Mouse (Mus musculus) adrenal gland, postnatal 4 days (tissue): ENCODE data around the gene Gal3st2. TPM values are rescaled to one million over a fixed set of nuclear protein-coding genes. Genes with fewer than 3 reads are reported as not detected.
A peak's percentile ranks its signal among the peaks of the same experiment; 100 is the strongest.
"Not testable (repeated sequence)": the region's sequence is repeated elsewhere in the genome, so short reads cannot be mapped to it uniquely, and the experiment has no call there.

Experiments used
- DNase-seq, 2 experiments: peaks; one replicate each; pipeline ENCODE4 v3.0.0; 2021 to 2022; ENCODE audit warnings: low spot score in 2 of 2, mixed read lengths in 2 of 2
- long read RNA-seq, 2 experiments: library from polyadenylated mRNA; stranded (forward); transcript quantifications; one replicate each; pipeline ENCODE4 v2.0.0; 2021
- total RNA-seq, 2 experiments: library from RNA; stranded (reverse); gene quantifications; 2 replicates each; pipeline ENCODE4 v1.2.3; 2021

The Gal3st2 gene
- not detected for total RNA-seq
- long read RNA-seq, experiment 1, result 0 reads
- long read RNA-seq, experiment 2, result 0 reads

DNA sequence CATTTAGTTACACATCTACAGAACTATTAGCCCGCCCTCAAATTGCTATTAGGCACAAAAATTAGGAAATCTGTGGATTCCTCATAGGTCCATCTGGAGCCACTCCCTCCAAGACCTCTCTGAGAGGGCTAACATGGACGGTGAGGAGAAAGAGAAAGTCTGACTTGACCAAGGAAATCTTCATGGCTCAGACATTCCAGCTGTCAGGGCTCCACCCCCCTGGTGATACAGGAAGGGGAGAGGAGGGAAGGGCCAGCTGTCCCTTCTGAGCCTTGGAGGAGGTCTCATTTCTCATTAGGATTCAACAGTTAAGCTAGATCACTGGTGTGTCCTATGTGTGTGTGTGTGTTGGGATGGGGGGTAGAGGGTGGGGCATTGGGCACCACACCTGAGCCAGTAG lies at the start of gene Gal3st2:
Gene Gal3st2 (plus strand): TSS at position 259 of the 400 bp plus-strand sequence.
- not testable (repeated sequence) for DNase-seq

DNA sequence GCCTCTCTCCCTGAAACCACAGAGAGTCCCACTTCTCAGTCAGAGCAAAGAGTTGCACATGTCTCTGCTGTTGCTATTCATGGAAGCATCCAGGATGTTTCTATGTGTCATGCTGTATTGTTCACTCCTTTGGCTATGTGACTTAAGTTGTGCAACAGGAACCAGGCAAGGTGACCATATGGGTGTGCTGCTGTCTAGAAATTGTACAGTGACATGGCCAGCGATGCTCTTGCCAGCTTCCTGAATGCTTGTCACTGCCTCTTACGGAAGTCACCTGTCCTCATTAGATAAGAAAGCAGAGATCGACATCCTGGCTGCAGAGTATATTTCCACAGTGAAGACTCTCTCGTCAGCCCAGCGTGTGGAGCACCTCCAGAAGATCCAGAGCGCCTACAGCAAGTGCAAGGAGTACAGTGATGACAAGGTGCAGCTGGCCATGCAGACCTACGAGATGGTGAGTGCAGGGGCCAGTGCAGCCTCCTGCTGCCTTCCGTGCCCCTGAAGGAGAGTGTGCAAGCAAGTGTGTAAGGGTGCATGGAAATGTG lies 49.5 kb upstream of the Gal3st2 start:
- no peak for DNase-seq

DNA sequence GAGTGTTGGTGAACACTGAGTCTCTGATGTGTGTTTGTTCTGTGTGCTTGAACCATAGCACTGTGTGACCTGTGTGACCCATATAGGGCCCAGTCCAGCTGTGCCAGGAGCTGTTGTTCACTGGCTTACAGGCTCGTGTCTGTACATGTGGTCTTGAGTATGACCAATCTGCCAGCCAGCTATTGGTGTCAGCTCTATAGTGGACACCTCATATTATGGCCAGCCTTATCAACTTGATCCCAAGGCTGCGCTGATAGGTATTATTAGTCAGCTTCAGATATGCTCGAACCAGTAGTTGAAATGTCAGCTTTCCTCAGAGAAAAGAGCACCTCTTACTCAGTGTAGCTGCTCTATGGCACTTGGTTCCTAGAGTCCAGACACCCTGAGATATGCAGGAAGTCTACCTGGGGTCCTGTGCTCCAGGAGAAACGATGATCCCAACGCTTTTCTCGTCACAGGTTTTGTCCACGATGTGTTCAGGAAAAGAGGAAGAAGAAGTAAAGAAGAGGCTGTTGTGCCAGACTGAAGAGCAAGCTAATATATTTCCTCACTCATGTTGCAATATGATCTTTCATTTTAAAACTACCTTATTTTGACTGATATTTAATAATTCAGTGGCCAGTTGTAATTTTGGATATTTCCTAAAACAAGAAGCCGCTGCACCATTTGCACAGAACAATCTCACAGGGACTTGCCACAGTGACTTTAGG lies 43.1 kb upstream of the Gal3st2 start:
- no peak for DNase-seq

- no peak for DNase-seq
Measured at GRCm38 (mm10) chr1:93818722-93819121, 42.4 kb upstream of the Gal3st2 start.

DNA sequence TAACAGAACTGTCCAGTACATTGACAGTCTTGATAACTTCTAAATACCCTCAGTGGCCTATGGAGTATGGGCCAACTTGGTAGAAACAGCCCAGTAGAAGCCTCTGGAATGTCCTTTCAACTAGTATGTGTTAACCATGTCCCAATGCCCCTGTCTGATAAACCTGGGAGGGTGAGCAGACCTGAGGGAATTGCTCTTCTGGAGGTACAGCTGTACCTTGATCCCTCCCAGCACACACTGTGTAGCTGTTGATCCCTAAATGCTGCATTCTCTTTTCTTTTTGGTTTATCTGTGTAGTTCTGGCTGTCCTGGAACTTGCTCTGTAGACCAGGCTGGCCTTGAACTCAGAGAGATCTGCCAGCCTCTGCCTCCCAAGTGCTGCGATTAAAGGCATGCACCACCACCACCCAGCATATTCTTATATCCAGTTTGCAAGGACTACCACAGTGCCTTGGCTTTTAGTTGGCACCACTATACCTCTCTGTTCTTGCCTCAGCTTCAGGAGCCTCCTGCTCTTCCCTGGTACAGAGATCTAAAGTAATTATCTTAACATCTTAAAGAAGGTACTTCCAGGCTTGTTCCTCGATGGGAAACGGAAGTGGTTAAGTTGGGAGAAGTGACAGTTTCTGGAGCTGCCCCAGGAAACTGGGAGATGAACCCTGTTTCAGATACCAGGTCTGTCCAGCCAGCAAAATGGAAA lies 37.2 kb upstream of the Gal3st2 start:
- DNase-seq, result no peak

- DNase-seq, result no peak
Measured at GRCm38 (mm10) chr1:93824609-93825008, 36.5 kb upstream of the Gal3st2 start, which contains the start of gene D2hgdh. Gene D2hgdh (plus strand): TSS chr1:93824909.

DNA sequence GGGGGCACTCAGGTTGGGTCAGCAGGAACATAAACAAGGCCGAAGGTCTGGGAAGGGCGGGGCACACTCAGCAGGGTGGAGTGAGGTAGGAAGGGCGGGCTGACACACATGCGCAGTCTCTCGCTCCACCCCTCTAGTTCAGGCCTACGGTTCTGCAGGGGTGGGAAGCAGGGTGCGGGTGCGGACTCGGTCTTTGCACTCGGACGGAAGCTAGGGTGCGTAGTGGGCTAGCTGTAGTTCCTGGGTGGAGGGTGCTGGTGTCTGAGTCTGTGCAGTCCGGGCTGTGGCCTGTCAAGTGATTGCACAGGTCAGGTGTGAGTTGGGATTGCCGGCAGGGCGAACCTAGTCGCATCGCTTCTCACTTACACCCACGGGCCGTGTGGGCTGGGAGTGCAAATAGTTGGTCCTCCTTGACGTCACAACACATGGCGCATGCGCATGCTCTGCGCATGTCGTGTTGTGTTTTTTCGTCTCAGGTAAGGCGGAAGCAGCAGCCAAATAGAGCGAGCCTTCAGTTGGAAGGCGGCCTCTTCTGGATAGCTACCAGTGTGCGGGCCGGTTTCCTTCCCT lies 35.9 kb upstream of the Gal3st2 start:
- DNase-seq, result peak; percentile 72 to 88

- no peak for DNase-seq
Measured at GRCm38 (mm10) chr1:93825771-93826539, 35.2 kb upstream of the Gal3st2 start.

GRCm38 (mm10) chr1:93826540-93826835 lies 34.6 kb upstream of the Gal3st2 start:
- DNase-seq, result no peak

GRCm38 (mm10) chr1:93832754-93833360 lies 28.2 kb upstream of the Gal3st2 start:
- DNase-seq, result not testable (repeated sequence)

- DNase-seq, result no peak
Measured at GRCm38 (mm10) chr1:93834671-93835150, 26.4 kb upstream of the Gal3st2 start.

- DNase-seq, result no peak
Measured at GRCm38 (mm10) chr1:93835211-93835610, 25.9 kb upstream of the Gal3st2 start.

GRCm38 (mm10) chr1:93835876-93836531 lies 25.1 kb upstream of the Gal3st2 start:
- no peak for DNase-seq

GRCm38 (mm10) chr1:93836532-93836913 lies 24.6 kb upstream of the Gal3st2 start:
- no peak for DNase-seq

DNA sequence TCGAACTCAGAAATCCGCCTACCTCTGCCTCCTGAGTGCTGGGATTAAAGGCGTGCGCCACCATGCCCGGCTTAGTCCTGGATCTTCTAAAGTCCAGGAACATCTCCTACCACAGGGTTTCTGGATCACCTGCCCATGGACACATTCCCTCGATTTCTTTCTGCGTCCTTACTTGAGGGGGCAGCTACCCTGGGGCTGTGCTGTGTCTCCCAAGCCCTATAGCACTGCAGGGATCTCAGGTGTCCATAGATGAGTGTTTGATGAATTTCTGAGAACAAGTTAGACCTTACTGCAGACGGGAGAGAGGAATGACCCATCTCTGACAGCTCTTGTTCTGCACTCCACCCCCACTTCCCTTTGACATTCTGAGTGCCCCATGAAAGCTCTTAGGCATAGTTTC lies 23.8 kb upstream of the Gal3st2 start:
- DNase-seq, result no peak

DNA sequence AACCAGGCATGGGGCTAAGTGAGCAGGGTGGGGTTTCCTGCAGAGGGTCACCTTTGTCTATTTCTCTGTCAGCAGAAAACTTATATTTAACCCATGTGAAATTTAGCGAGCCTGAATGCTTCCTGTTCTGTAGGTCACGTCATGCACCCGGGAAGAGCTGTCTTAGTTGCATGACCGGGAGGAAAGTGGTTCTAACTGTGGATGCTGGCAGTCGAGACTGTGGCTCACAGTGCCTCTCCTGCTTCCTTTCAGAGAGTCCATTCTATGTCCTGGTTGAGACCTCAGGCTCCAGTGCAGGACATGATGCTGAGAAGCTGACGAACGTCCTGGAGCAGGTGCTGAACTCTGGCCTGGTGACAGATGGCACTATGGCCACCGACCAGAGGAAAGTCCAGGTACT lies 22.5 kb upstream of the Gal3st2 start:
- not testable (repeated sequence) for DNase-seq

GRCm38 (mm10) chr1:93845766-93846366 lies 15.2 kb upstream of the Gal3st2 start:
- DNase-seq, result not testable (repeated sequence)

- DNase-seq, result not testable (repeated sequence)
Measured at GRCm38 (mm10) chr1:93855790-93856189, 5.3 kb upstream of the Gal3st2 start.

- no peak for DNase-seq
Measured at GRCm38 (mm10) chr1:93857370-93857769, 3.7 kb upstream of the Gal3st2 start.

- DNase-seq, result no peak
Measured at GRCm38 (mm10) chr1:93857991-93858390, 3.1 kb upstream of the Gal3st2 start.
